Mouse (Mus musculus) heart, embryonic 12.5 days (tissue): ENCODE results near the gene Rab5c. TPM values are rescaled to one million over a fixed set of nuclear protein-coding genes. Genes with fewer than 3 reads are reported as not detected.

ENCODE experiments used
- ATAC-seq: fragments of 200-750 bp; cut with Nextera tagmentation; 2 replicates; pipeline ENCODE4 v1.8.0; 2017; ENCODE audit warnings: moderate TSS enrichment, moderate library complexity; ENCODE audit not compliant: insufficient number of reproducible peaks, low FRiP score
- H3K27ac ChIP-seq: fragments of 300-500 bp; sonication (generic); 2 replicates; pipeline ENCODE4 v1.5.1; 2016; ENCODE audit warnings: mild to moderate bottlenecking, moderate library complexity; ENCODE audit not compliant: poor library complexity, severe bottlenecking
- H3K27me3 ChIP-seq: fragments of 300-500 bp; sonication (generic); replicated peaks from 2 replicates; pipeline ENCODE4 v1.6.1; 2016; ENCODE audit warnings: mild to moderate bottlenecking, moderate library complexity
- H3K36me3 ChIP-seq: fragments of 300-500 bp; sonication (generic); 2 replicates; pipeline ENCODE4 v1.6.1; 2016; ENCODE audit warnings: mild to moderate bottlenecking, moderate library complexity
- H3K4me1 ChIP-seq: fragments of 300-500 bp; sonication (generic); replicated peaks from 2 replicates; pipeline ENCODE4 v1.6.1; 2016; ENCODE audit warnings: mild to moderate bottlenecking
- H3K4me2 ChIP-seq: fragments of 300-500 bp; sonication (generic); 2 replicates; pipeline ENCODE4 v1.6.1; 2016; ENCODE audit warnings: mild to moderate bottlenecking, moderate library complexity
- H3K4me3 ChIP-seq: fragments of 300-500 bp; sonication (generic); 2 replicates; pipeline ENCODE4 v1.5.1; 2016; ENCODE audit warnings: mild to moderate bottlenecking
- H3K9ac ChIP-seq: fragments of 300-500 bp; sonication (generic); 2 replicates; pipeline ENCODE4 v1.6.1; 2016; ENCODE audit warnings: mild to moderate bottlenecking, moderate library complexity
- H3K9me3 ChIP-seq: fragments of 300-500 bp; sonication (generic); replicated peaks from 2 replicates; pipeline ENCODE4 v1.6.1; 2016; ENCODE audit warnings: mild to moderate bottlenecking, moderate library complexity
- WGBS: fragments of 180-500 bp; shearing (Covaris S2); methylation state at CpG from one replicate; pipeline ENCODE4 v1.1.7; 2016; 5-methylcytosine and 5-hydroxymethylcytosine counted together
- polyA plus RNA-seq: library from polyadenylated mRNA; unstranded; fragments of >200 nt; fragmentation: Nextera tagmentation; extraction: Ambion mirVana; gene quantifications from 2 replicates; pipeline ENCODE4 v1.2.1, GENCODE M21; 2016

Rab5c gene
- polyA plus RNA-seq: 10.5 and 11.4 TPM in 2 replicates

- Histone ChIP-seq H3K9me3 (no peaks in the 10 kb centered on the region), H3K4me2 (peak within 1 kb of the TSS; percentile 98), H3K4me3 (peak within 1 kb of the TSS; percentile 99), H3K27me3 (peaks cover 7% of the 10 kb centered on the region), H3K4me1 (peaks cover 24% of the 10 kb centered on the region), H3K9ac (peak within 1 kb of the TSS; percentile 98), H3K36me3 (peaks cover 5% of the 10 kb centered on the region; the same call in 1 of the 2 replicates), H3K27ac (peak within 1 kb of the TSS; percentile 65; the same call in 1 of the 2 replicates)
- whole genome bisulfite sequencing: under 1% methylated on average over 39 of the region's 39 CpGs
- peak; percentile 99 for ATAC-seq
Measured at GRCm38 (mm10) chr11:100738066-100738604, at the start of gene Rab5c. Gene Rab5c, minus strand, starts transcription at chr11:100738215.

- ATAC-seq: no peak
- Histone ChIP-seq H3K27me3 (no peaks in the 10 kb centered on the region), H3K4me1 (peaks cover 13% of the 10 kb centered on the region), H3K9me3 (no peaks in the 10 kb centered on the region), H3K4me3 (no peak overlapping the region), H3K27ac (no peak overlapping the region), H3K4me2 (no peak overlapping the region), H3K36me3 (peaks cover 94% of the 10 kb centered on the region), H3K9ac (no peak overlapping the region)
- WGBS: 96% methylated on average over 2 of the region's 2 CpGs
Measured at GRCm38 (mm10) chr11:100785774-100786173, 47.8 kb upstream of the Rab5c start.

- Histone ChIP-seq H3K4me3 (no peak overlapping the region), H3K27me3 (no peaks in the 10 kb centered on the region), H3K36me3 (peaks cover 91% of the 10 kb centered on the region), H3K4me1 (peaks cover 13% of the 10 kb centered on the region), H3K9me3 (no peaks in the 10 kb centered on the region), H3K9ac (no peak overlapping the region), H3K4me2 (no peak overlapping the region), H3K27ac (no peak overlapping the region)
- WGBS: 81% methylated on average over 8 of the region's 8 CpGs
- no peak for ATAC-seq
Measured at GRCm38 (mm10) chr11:100784286-100784685, 46.3 kb upstream of the Rab5c start.

- no peak overlapping the region for H3K9ac ChIP-seq
- no peak overlapping the region for H3K4me3 ChIP-seq
- ATAC-seq: 0 out of 2 replicates have a peak, but pooled peaks have one; percentile 7
- H3K27ac ChIP-seq: no peak overlapping the region
- no peak overlapping the region for H3K4me2 ChIP-seq
- H3K36me3 ChIP-seq: peaks cover 84% of the 10 kb centered on the region
- no peaks in the 10 kb centered on the region for H3K27me3 ChIP-seq
- H3K9me3 ChIP-seq: 0 out of 2 replicates have a peak, but pooled peaks cover 4% of the 10 kb centered on the region
- 86% methylated on average over 13 of the region's 13 CpGs for WGBS
- H3K4me1 ChIP-seq: peaks cover 13% of the 10 kb centered on the region
Measured at GRCm38 (mm10) chr11:100782568-100782967, 44.6 kb upstream of the Rab5c start.

GRCm38 (mm10) chr11:100781763-100782475 lies 43.9 kb upstream of the Rab5c start:
- peaks cover 13% of the 10 kb centered on the region for H3K4me1 ChIP-seq
- ATAC-seq: 0 out of 2 replicates have a peak, but pooled peaks have one; percentile 46
- H3K36me3 ChIP-seq: peaks cover 78% of the 10 kb centered on the region
- H3K4me3 ChIP-seq: no peak overlapping the region
- H3K27me3 ChIP-seq: no peaks in the 10 kb centered on the region
- H3K9me3 ChIP-seq: 0 out of 2 replicates have a peak, but pooled peaks cover 4% of the 10 kb centered on the region
- 72% methylated on average over 15 of the region's 15 CpGs for WGBS
- H3K4me2 ChIP-seq: no peak overlapping the region
- H3K9ac ChIP-seq: 0 out of 2 replicates have a peak overlapping the region, but pooled peaks have one; percentile 37
- H3K27ac ChIP-seq: no peak overlapping the region

- 0 out of 2 replicates have a peak, but pooled peaks cover 4% of the 10 kb centered on the region for H3K9me3 ChIP-seq
- ATAC-seq: no peak
- no peak overlapping the region for H3K4me3 ChIP-seq
- peaks cover 13% of the 10 kb centered on the region for H3K4me1 ChIP-seq
- no peak overlapping the region for H3K9ac ChIP-seq
- no peak overlapping the region for H3K27ac ChIP-seq
- H3K4me2 ChIP-seq: no peak overlapping the region
- H3K27me3 ChIP-seq: no peaks in the 10 kb centered on the region
- WGBS: 69% methylated on average over 8 of the region's 8 CpGs
- peaks cover 63% of the 10 kb centered on the region for H3K36me3 ChIP-seq
Measured at GRCm38 (mm10) chr11:100780247-100780646, 42.2 kb upstream of the Rab5c start.

GRCm38 (mm10) chr11:100778069-100778468 lies 40.1 kb upstream of the Rab5c start:
- ATAC-seq: no peak
- H3K9me3 ChIP-seq: 0 out of 2 replicates have a peak, but pooled peaks cover 4% of the 10 kb centered on the region
- no peak overlapping the region for H3K27ac ChIP-seq
- H3K36me3 ChIP-seq: peaks cover 43% of the 10 kb centered on the region
- H3K9ac ChIP-seq: no peak overlapping the region
- H3K4me3 ChIP-seq: no peak overlapping the region
- 56% methylated on average over 3 of the region's 3 CpGs for WGBS
- H3K4me2 ChIP-seq: no peak overlapping the region
- no peaks in the 10 kb centered on the region for H3K27me3 ChIP-seq
- H3K4me1 ChIP-seq: peaks cover 13% of the 10 kb centered on the region

GRCm38 (mm10) chr11:100775921-100776320 lies 37.9 kb upstream of the Rab5c start:
- Histone ChIP-seq H3K4me2 (no peak overlapping the region), H3K4me1 (0 out of 2 replicates have a peak, but pooled peaks cover 3% of the 10 kb centered on the region), H3K27me3 (no peaks in the 10 kb centered on the region), H3K9me3 (0 out of 2 replicates have a peak, but pooled peaks cover 4% of the 10 kb centered on the region), H3K9ac (no peak overlapping the region), H3K27ac (no peak overlapping the region), H3K4me3 (no peak overlapping the region), H3K36me3 (peaks cover 24% of the 10 kb centered on the region)
- no peak for ATAC-seq
- 84% methylated on average over 10 of the region's 10 CpGs for WGBS

GRCm38 (mm10) chr11:100774261-100774660 lies 36.2 kb upstream of the Rab5c start:
- H3K4me2 ChIP-seq: no peak overlapping the region
- H3K4me1 ChIP-seq: peaks cover 8% of the 10 kb centered on the region
- 69% methylated on average over 4 of the region's 4 CpGs for WGBS
- H3K4me3 ChIP-seq: no peak overlapping the region
- no peak overlapping the region for H3K9ac ChIP-seq
- no peak overlapping the region for H3K27ac ChIP-seq
- H3K36me3 ChIP-seq: peaks cover 10% of the 10 kb centered on the region
- ATAC-seq: no peak
- no peaks in the 10 kb centered on the region for H3K27me3 ChIP-seq
- 0 out of 2 replicates have a peak, but pooled peaks cover 4% of the 10 kb centered on the region for H3K9me3 ChIP-seq

- no peaks in the 10 kb centered on the region for H3K27me3 ChIP-seq
- H3K4me1 ChIP-seq: peaks cover 8% of the 10 kb centered on the region
- peak within 1 kb of the TSS; percentile 37; the same call in 1 of the 2 replicates for H3K27ac ChIP-seq
- H3K9me3 ChIP-seq: no peaks in the 10 kb centered on the region
- peaks cover 4% of the 10 kb centered on the region; the same call in 1 of the 2 replicates for H3K36me3 ChIP-seq
- H3K4me2 ChIP-seq: peak within 1 kb of the TSS; percentile 73
- WGBS: 17% methylated on average over 17 of the region's 17 CpGs
- peak; percentile 79 for ATAC-seq
- H3K4me3 ChIP-seq: peak within 1 kb of the TSS; percentile 69
- peak within 1 kb of the TSS; percentile 69 for H3K9ac ChIP-seq
Measured at GRCm38 (mm10) chr11:100770646-100771408, 32.8 kb upstream of the Rab5c start, which contains the start of gene Ghdc. Gene Ghdc, minus strand, starts transcription at chr11:100770957.
